Mouse (Mus musculus) heart, postnatal 10 days (tissue): Measurements from ENCODE around the gene Rae1. TPM values are rescaled to one million over a fixed set of nuclear protein-coding genes. Genes with fewer than 3 reads are reported as not detected.

ENCODE experiments used
- DNase-seq, 2 experiments: peaks; one replicate each; pipeline ENCODE4 v3.0.0; 2021
- intact Hi-C: fragments of 180-260 bp; cut with DNase I; formaldehyde crosslinking; loops from one replicate; pipeline ENCODE4 v1.15.1; 2025
- total RNA-seq, 2 experiments: library from RNA; stranded (reverse); gene quantifications; 2 replicates each; pipeline ENCODE4 v1.2.3; 2021

Rae1 gene
- total RNA-seq, 2 experiments from 2014 or later, result 37.7 to 42.8 TPM

GRCm38 (mm10) chr2:173042504-173043162, 42.7 kb downstream of the Rae1 start:
- DNase-seq, result no peak

GRCm38 (mm10) chr2:173044198-173044970, 44.5 kb downstream of the Rae1 start:
- intact Hi-C loops, result loop anchor here (2.0 kb wide), 2 partner anchors 22 to 36 kb away; no protein-coding TSS in a partner anchor
- DNase-seq, result peak; percentile 90 to 91

More at GRCm38 (mm10) chr2:173042504-173043162, 42.7 kb downstream of the Rae1 start:
- intact Hi-C loops, result no loop called here

GRCm38 (mm10) chr2:173046582-173047297, 46.8 kb downstream of the Rae1 start:
- DNase-seq, result peak in 1 of 2 experiments; percentile 70

GRCm38 (mm10) chr2:173047471-173047870, 47.6 kb downstream of the Rae1 start:
- intact Hi-C loops, result no loop called here
- peak in 1 of 2 experiments; percentile 0 for DNase-seq

More at GRCm38 (mm10) chr2:173046582-173047297, 46.8 kb downstream of the Rae1 start:
- intact Hi-C loops, result no loop called here

- intact Hi-C loops, result no loop called here
- no peak for DNase-seq
Observed at GRCm38 (mm10) chr2:173048041-173048745, 48.3 kb downstream of the Rae1 start.

GRCm38 (mm10) chr2:173049231-173049630, 49.3 kb downstream of the Rae1 start:
- DNase-seq, result peak in 1 of 2 experiments; percentile 7
- intact Hi-C loops, result no loop called here

GRCm38 (mm10) chr2:173049817-173050216, 49.9 kb downstream of the Rae1 start:
- intact Hi-C loops, result no loop called here
- peak in 1 of 2 experiments; percentile 44 for DNase-seq

- intact Hi-C loops, result no loop called here
- peak in 1 of 2 experiments; percentile 2 for DNase-seq
Observed at GRCm38 (mm10) chr2:173050604-173051382, 50.9 kb downstream of the Rae1 start.

- intact Hi-C loops, result no loop called here
- peak; percentile 62 to 64 for DNase-seq
Observed at GRCm38 (mm10) chr2:173052881-173053280, 53.0 kb downstream of the Rae1 start.

- intact Hi-C loops, result no loop called here
- no peak for DNase-seq
Observed at GRCm38 (mm10) chr2:173053846-173054245, 53.9 kb downstream of the Rae1 start.

- peak in 1 of 2 experiments; percentile 6 for DNase-seq
- intact Hi-C loops, result no loop called here
Observed at GRCm38 (mm10) chr2:173056303-173056881, 56.5 kb downstream of the Rae1 start.

GRCm38 (mm10) chr2:173056882-173057315, 57.0 kb downstream of the Rae1 start:
- peak in 1 of 2 experiments; percentile 15 for DNase-seq
- intact Hi-C loops, result no loop called here

- peak; percentile 73 to 80 for DNase-seq
- intact Hi-C loops, result no loop called here
Observed at GRCm38 (mm10) chr2:173057623-173058022, 57.7 kb downstream of the Rae1 start.

GRCm38 (mm10) chr2:173058263-173058662, 58.3 kb downstream of the Rae1 start:
- peak in 1 of 2 experiments; percentile 29 for DNase-seq
- intact Hi-C loops, result no loop called here

- peak in 1 of 2 experiments; percentile 46 for DNase-seq
- intact Hi-C loops, result no loop called here
Observed at GRCm38 (mm10) chr2:173060450-173060849, 60.5 kb downstream of the Rae1 start.

- intact Hi-C loops, result no loop called here
- peak in 1 of 2 experiments; percentile 30 for DNase-seq
Observed at GRCm38 (mm10) chr2:173061443-173062351, 61.8 kb downstream of the Rae1 start.

- no peak for DNase-seq
- intact Hi-C loops, result no loop called here
Observed at GRCm38 (mm10) chr2:173063219-173063618, 63.3 kb downstream of the Rae1 start.

- no peak for DNase-seq
- intact Hi-C loops, result no loop called here
Observed at GRCm38 (mm10) chr2:173064864-173065263, 64.9 kb downstream of the Rae1 start.
